ENCODE assay signal across 19 mouse cellular contexts in the genomic region with DNA sequence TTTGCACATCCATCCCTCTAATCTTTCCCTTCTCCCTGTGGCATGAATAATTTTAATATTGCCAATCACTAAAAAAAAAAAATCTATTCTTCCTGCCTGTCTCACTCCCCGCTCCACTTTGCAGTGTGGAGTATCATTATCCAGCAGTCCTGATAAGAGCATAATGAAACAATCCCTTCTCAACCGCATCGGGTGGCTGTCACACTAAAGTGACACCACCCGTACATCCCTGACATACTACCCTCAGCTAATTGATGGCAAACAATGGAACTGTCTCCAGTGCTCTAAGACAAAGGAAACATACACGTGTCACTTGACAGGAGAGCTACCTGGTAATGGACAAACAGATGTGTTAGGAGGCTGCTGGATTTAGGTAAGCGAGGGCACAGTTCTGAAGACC.
DNase-seq lines count a peak whose midpoint lies in the region; ATAC-seq and TF ChIP-seq lines count a peak whose summit lies in the region.
"Had no signal": no experiment of that assay in that cellular context is flagged by ENCODE, and none has a peak within 500 bp of the region (broad histone marks: within the 10 kb centered on the region; RNA-seq: fewer than 3 reads in every experiment).

No protein-coding gene starts in this region.

- H3K9ac ChIP-seq in hindbrain, embryonic 12.5 days = no peak overlapping the region
- no peak overlapping the region for H3K9ac ChIP-seq in hindbrain, postnatal 0 days (replicated peaks; ENCODE audit: low read length)
- no peak overlapping the region for H3K9ac ChIP-seq in forebrain, embryonic 12.5 days
- no peak overlapping the region for H3K9ac ChIP-seq in forebrain, embryonic 16.5 days (replicated peaks; ENCODE audit: low read depth, low read length)
- no peak overlapping the region for H3K9ac ChIP-seq in midbrain, embryonic 15.5 days
- H3K9ac ChIP-seq: intestine, embryonic 15.5 days; limb, embryonic 13.5 days; liver, embryonic 12.5 days had no signal

- no peaks in the 10 kb centered on the region for H3K27me3 ChIP-seq in hindbrain, embryonic 12.5 days
- H3K27me3 ChIP-seq in hindbrain, postnatal 0 days (ENCODE audit: insufficient read depth, low read length) = no peaks in the 10 kb centered on the region
- H3K27me3 ChIP-seq in forebrain, embryonic 12.5 days = peaks cover 14% of the 10 kb centered on the region; the same call in 1 of the 2 replicates
- H3K27me3 ChIP-seq in forebrain, embryonic 16.5 days (replicated peaks; ENCODE audit: control insufficient read depth, insufficient read depth, low read length) = no peaks in the 10 kb centered on the region
- H3K27me3 ChIP-seq in midbrain, embryonic 15.5 days (replicated peaks) = no peaks in the 10 kb centered on the region
- H3K27me3 ChIP-seq: intestine, embryonic 15.5 days; limb, embryonic 13.5 days; liver, embryonic 12.5 days had no signal

- no peak for TF ChIP-seq CTCF in hindbrain, postnatal 0 days (IDR thresholded peaks at IDR 0.05; ENCODE audit: low read depth)

- no peak for ATAC-seq in hindbrain, embryonic 12.5 days (ENCODE audit: low FRiP score)
- no peak for ATAC-seq in hindbrain, postnatal 0 days
- ATAC-seq in forebrain, embryonic 12.5 days (ENCODE audit: low FRiP score) = peak; percentile 58; the same call in 1 of the 2 replicates
- ATAC-seq in forebrain, embryonic 16.5 days = peak; percentile 65
- peak; percentile 80 for ATAC-seq in midbrain, embryonic 15.5 days (replicated peaks)
- ATAC-seq: intestine, embryonic 15.5 days; liver, embryonic 12.5 days had no signal

- peak overlapping the region; percentile 40; the same call in 1 of the 2 replicates for H3K27ac ChIP-seq in hindbrain, embryonic 12.5 days
- no peak overlapping the region for H3K27ac ChIP-seq in hindbrain, postnatal 0 days
- H3K27ac ChIP-seq in forebrain, embryonic 12.5 days = peak overlapping the region; percentile 53; the same call in 1 of the 2 replicates
- H3K27ac ChIP-seq in forebrain, embryonic 16.5 days (ENCODE audit: low read length) = no peak overlapping the region
- peak overlapping the region; percentile 60 for H3K27ac ChIP-seq in midbrain, embryonic 15.5 days
- H3K27ac ChIP-seq: intestine, embryonic 15.5 days; limb, embryonic 13.5 days; liver, embryonic 12.5 days had no signal

- no peak overlapping the region for H3K4me3 ChIP-seq in hindbrain, embryonic 12.5 days
- no peak overlapping the region for H3K4me3 ChIP-seq in hindbrain, postnatal 0 days (ENCODE audit: low read length)
- no peak overlapping the region for H3K4me3 ChIP-seq in forebrain, embryonic 12.5 days (replicated peaks)
- no peak overlapping the region for H3K4me3 ChIP-seq in forebrain, embryonic 16.5 days (replicated peaks; ENCODE audit: low read length)
- H3K4me3 ChIP-seq in midbrain, embryonic 15.5 days = no peak overlapping the region
- H3K4me3 ChIP-seq: intestine, embryonic 15.5 days; limb, embryonic 13.5 days; liver, embryonic 12.5 days had no signal

- H3K4me2 ChIP-seq in hindbrain, embryonic 12.5 days (replicated peaks) = no peak overlapping the region
- no peak overlapping the region for H3K4me2 ChIP-seq in hindbrain, postnatal 0 days (ENCODE audit: low read depth, low read length)
- no peak overlapping the region for H3K4me2 ChIP-seq in forebrain, embryonic 12.5 days
- H3K4me2 ChIP-seq in forebrain, embryonic 16.5 days (ENCODE audit: low read length) = no peak overlapping the region
- H3K4me2 ChIP-seq in midbrain, embryonic 15.5 days = no peak overlapping the region
- H3K4me2 ChIP-seq: heart, embryonic 11.5 days; intestine, embryonic 15.5 days; limb, embryonic 13.5 days; liver, embryonic 12.5 days had no signal

- H3K9me3 ChIP-seq in hindbrain, embryonic 12.5 days (replicated peaks) = no peaks in the 10 kb centered on the region
- no peaks in the 10 kb centered on the region for H3K9me3 ChIP-seq in hindbrain, postnatal 0 days (ENCODE audit: low read length)
- no peaks in the 10 kb centered on the region for H3K9me3 ChIP-seq in forebrain, embryonic 12.5 days
- H3K9me3 ChIP-seq in forebrain, embryonic 16.5 days (ENCODE audit: control insufficient read depth, low read length) = no peaks in the 10 kb centered on the region
- H3K9me3 ChIP-seq in midbrain, embryonic 15.5 days = no peaks in the 10 kb centered on the region
- H3K9me3 ChIP-seq: intestine, embryonic 15.5 days; limb, embryonic 13.5 days; liver, embryonic 12.5 days had no signal

- peaks cover 23% of the 10 kb centered on the region for H3K4me1 ChIP-seq in hindbrain, embryonic 12.5 days
- H3K4me1 ChIP-seq in hindbrain, postnatal 0 days (ENCODE audit: insufficient read depth, low read length) = peaks cover 4% of the 10 kb centered on the region; the same call in 1 of the 2 replicates
- peaks cover 21% of the 10 kb centered on the region for H3K4me1 ChIP-seq in forebrain, embryonic 12.5 days
- H3K4me1 ChIP-seq in forebrain, embryonic 16.5 days (replicated peaks; ENCODE audit: control insufficient read depth, insufficient read depth, low read length) = peaks cover 7% of the 10 kb centered on the region
- peaks cover 15% of the 10 kb centered on the region for H3K4me1 ChIP-seq in midbrain, embryonic 15.5 days
- H3K4me1 ChIP-seq: intestine, embryonic 15.5 days; limb, embryonic 13.5 days; liver, embryonic 12.5 days had no signal

- DNase-seq in hindbrain, postnatal 0 days (ENCODE audit: low spot score) = no peak
- no peak for DNase-seq in lung, postnatal 36 days
- DNase-seq in gastrocnemius, adult 8-10 months (ENCODE audit: low spot score in 2 of 2) = no peak
- DNase-seq: adrenal gland, postnatal 25 days; cerebellum, adult 9-11 months; gastrocnemius, postnatal 36 days; kidney, adult 8-10 months; kidney, postnatal 25 days; lung, adult 18-20 months; lung, postnatal 10 days; thymus, postnatal 14 days had no signal

- H3K36me3 ChIP-seq in hindbrain, embryonic 12.5 days = no peaks in the 10 kb centered on the region
- no peaks in the 10 kb centered on the region for H3K36me3 ChIP-seq in hindbrain, postnatal 0 days (ENCODE audit: insufficient read depth, low read length)
- no peaks in the 10 kb centered on the region for H3K36me3 ChIP-seq in forebrain, embryonic 12.5 days (replicated peaks)
- H3K36me3 ChIP-seq in forebrain, embryonic 16.5 days (ENCODE audit: control insufficient read depth, insufficient read depth) = no peaks in the 10 kb centered on the region
- H3K36me3 ChIP-seq in midbrain, embryonic 15.5 days (replicated peaks) = no peaks in the 10 kb centered on the region
- H3K36me3 ChIP-seq: intestine, embryonic 15.5 days; limb, embryonic 13.5 days; liver, embryonic 12.5 days had no signal

- 50% methylated on average over 6 of the region's 6 CpGs for WGBS in hindbrain, embryonic 12.5 days
- WGBS in hindbrain, postnatal 0 days = 38% methylated on average over 6 of the region's 6 CpGs
- WGBS in forebrain, embryonic 12.5 days = 36% methylated on average over 6 of the region's 6 CpGs
- 24% methylated on average over 6 of the region's 6 CpGs for WGBS in forebrain, embryonic 16.5 days
- 24% methylated on average over 6 of the region's 6 CpGs for WGBS in midbrain, embryonic 15.5 days

Comparison
In these comparisons a context has a peak if more than half of its experiments do, and no peak if none do; other contexts are left out.
1. H3K27ac ChIP-seq: peak in hindbrain, embryonic 12.5 days (single experiment), forebrain, embryonic 12.5 days (single experiment) and midbrain, embryonic 15.5 days (single experiment); none in hindbrain, postnatal 0 days (single experiment) and forebrain, embryonic 16.5 days (single experiment).
2. ATAC-seq: peak in forebrain, embryonic 12.5 days (single experiment), forebrain, embryonic 16.5 days (single experiment) and midbrain, embryonic 15.5 days (single experiment); none in hindbrain, embryonic 12.5 days (single experiment) and hindbrain, postnatal 0 days (single experiment).